Mouse (Mus musculus) layer of hippocampus, postnatal 14 days (tissue): ENCODE data around the gene Timm29. TPM values are rescaled to one million over a fixed set of nuclear protein-coding genes. Genes with fewer than 3 reads are reported as not detected.
A peak's percentile ranks its signal among the peaks of the same experiment; 100 is the strongest.
"Not testable (repeated sequence)": the region's sequence is repeated elsewhere in the genome, so short reads cannot be mapped to it uniquely, and the experiment has no call there.

Source experiments
- DNase-seq, 2 experiments: peaks; one replicate each; pipeline ENCODE4 v3.0.0; 2021 to 2022; ENCODE audit warnings: low spot score in 2 of 2, mixed read lengths in 1 of 2
- total RNA-seq, 2 experiments: library from RNA; stranded (reverse); gene quantifications; 2 replicates each; pipeline ENCODE4 v1.2.3; 2021

Timm29 gene
- total RNA-seq, 2 experiments from 2014 or later, result 54.3 to 56.9 TPM

DNA sequence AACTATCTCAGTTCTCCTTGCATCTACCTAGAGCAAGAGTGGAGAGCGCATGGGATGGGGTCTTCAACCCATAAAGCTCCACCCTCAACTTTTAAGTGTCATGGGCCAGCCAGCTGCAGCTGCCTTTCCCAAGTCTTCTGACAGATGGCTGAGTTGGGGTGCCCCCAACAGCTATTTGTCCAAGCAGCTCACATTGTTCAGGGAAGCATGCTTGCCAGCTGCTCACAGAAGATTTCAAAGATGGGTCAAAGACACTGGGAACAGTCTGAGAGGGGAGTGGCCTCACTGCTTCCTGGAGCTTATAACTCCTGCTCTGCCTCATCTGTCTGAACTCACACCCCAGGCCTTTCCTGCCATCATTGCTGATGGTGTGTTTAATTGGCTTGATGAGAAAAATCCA, 16.2 kb upstream of the Timm29 start:
- no peak for DNase-seq

DNA sequence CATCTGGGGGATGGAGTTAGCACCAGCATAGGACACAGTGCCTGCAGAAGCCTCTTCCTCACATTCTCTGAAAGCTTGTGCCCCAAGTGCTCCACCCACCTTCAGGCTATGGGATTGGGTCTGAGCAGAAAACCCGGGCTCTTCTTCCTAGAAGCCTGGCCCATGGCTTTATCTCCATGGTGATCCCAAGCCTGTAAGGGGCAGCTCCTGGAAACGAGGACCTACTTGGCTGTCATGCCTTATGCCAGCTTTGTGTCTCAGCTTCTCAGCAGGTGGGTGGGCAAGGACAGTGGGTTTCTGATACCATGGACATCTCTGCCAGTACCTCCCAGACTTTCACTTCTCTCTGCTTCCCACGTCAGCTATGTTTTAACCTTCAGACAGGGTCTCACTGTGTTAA, 14.3 kb upstream of the Timm29 start:
- no peak for DNase-seq

DNA sequence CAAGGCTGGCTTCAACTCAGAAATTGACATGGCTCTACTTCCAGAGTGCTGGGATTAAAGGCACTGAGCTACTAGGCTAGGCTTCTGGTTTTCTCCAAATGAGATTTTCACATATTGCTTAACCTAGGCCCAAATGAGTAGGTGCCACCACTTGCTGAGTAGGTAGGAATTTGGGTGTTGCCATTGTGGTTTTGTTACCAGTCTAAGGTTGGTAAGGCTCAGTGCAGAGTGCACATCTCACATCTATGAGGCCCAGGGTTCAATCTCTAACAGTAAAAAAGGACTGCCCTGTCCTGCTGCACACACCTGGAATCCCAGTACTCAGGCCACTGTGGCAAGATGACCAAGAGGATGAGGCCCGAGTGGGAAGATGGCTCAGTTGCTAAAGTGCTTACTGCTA, 7.1 kb upstream of the Timm29 start:
- DNase-seq, result no peak

DNA sequence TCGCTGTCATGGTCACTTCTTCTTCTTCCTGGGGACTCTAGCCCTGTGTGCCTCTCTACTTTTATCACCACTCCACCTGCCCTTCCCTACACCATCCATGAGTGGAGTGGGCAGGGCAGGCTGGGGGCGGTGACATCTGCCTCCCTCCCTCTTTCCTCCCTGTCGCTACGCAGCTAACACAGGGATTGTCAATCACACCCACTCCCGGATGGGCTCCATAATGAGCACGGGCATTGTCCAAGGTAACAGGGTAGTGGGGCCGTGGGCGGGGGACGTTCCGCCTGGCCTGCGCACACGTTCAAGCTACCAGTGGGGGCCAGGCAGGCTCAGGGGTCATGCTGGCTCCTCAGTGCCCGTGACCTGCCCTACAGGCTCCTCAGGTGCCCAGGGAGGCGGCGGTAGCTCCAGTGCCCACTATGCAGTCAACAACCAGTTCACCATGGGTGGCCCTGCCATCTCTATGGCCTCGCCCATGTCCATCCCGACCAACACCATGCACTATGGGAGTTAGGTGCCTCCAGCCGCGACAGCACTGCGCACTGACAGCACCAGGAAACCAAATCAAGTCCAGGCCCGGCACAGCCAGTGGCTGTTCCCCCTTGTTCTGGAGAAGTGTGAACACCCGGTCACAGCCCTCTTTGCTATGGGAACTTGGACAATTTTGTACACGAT, 4.7 kb upstream of the Timm29 start:
- no peak for DNase-seq

DNA sequence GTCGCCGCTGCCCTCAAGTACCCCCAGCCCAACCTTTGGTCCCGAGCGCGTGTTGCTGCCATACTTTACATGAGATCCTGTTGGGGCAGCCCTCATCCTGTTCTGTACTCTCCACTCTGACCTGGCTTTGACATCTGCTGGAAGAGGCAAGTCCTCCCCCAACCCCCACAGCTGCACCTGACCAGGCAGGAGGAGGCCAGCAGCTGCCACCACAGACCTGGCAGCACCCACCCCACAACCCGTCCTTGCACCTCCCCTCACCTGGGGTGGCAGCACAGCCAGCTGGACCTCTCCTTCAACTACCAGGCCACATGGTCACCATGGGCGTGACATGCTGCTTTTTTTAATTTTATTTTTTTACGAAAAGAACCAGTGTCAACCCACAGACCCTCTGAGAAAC, 4.2 kb upstream of the Timm29 start:
- DNase-seq, result no peak

DNA sequence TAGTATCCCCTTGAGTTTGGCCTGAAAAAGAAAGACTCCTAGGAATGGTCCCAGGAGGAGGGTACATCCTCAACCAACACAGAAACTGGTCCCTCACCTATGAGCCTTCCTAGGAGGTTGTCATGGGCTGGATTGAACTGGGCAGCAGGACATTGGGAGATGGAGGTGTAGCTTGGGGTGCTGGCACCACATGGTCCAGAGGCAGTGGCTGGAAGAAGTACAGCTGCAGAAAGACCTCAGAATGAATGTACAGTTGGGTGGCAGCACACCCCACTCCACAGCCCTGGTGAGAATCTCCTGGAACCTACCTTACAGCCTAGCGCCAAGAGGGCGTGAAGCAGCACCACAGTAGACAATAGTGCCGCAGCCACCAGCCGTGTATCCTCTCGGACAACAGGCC, 3.0 kb upstream of the Timm29 start:
- DNase-seq, result no peak

DNA sequence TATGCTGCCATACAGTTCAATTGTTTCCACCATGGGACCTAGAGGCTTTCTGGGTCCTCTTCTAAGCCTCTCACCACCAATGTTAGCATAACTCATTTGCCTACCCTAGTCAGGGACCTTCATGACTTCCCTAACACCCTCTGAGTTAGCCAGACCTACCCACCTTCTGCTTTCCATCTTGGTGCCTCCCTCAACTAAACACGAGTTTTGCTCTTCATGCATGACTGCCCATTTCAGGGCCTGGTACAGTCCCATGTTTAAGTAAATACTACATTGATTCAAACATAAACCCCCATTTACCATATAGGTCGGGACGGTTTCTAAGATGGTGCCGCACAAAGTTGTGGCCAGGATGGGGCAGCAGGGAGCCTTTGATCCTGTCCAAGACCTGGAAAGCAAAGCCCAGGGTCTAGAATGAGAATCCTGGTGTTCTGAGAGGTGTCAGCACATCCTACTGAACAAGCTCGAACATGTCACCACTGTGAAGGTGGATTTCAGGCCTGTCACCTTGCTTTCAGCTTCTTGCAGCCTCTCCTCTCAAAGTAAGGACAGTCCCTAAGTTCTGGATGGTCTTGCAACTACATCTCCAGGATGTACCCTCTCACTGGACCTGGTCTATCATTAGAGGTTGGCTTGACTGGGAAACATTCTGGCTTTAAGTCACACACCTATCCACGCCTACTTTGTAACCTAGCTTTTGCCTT, 1.2 kb upstream of the Timm29 start:
- no peak for DNase-seq

DNA sequence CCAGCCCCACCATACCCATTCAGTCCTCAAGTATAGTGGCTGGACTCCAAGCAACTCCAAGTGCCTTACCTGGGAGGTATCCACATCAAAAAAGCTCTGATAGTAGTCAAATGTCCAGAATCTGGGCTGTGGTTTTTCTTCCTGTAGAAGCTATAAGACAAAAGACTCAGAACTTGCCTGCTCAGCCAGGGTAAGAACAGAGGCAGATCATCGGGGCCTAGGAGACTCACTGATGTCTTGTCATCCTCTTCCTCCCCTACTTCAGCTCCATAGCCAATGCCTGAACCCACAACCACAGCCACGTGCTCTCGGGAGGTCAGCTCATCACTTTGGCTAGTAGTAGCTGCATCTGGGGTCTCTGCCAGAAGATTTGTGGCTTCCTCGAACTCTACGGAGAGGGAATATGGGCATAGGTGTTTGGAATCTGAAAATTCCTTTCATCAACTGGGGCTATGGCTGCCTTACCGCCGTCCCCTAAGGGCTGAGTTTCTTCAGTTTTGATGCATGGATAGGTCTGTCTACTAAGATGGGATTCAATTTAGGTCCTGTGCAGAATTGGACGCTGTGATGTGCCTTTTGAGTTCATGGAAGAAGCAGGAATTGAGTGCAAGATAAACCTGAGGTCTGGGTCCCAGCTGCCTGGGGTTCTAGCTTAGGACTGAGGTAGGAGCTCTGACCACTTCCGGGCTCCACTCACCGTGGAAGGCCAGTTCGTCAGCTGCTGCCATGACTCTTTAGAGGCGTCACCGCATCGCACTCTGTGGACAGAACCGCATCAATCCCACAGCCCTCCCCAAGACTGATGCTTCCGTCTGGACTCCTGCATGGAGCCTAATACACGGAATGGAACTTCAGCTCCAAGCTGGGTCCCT, 455 bp upstream of the Timm29 start:
- no peak for DNase-seq

DNA sequence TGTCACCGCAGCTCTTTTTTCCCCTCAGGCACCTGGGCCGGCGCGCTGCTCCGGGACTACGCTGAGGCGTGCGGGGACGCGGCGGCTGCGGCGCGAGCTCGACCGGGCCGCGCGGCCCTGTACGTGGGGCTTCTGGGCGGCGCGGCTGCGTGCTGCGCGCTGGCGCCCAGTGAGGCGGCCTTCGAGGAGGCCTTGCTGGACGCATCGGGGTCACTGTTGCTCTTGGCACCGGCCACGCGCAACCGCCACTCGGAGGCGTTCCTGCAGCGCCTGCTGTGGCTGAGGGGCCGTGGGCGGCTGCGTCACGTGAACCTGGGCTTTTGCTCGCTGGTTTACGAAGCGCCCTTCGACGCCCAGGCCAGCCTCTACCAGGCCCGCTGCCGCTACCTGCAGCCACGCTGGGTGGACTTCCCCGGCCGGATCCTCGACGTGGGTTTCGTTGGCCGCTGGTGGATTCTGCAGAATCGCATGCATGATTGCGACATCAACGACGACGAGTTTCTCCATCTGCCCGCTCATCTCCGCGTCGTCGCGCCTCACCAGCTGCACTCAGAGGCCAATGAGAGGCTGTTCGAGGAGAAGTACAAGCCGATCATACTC, 700 bp downstream of the Timm29 start:
- peak; percentile 54 to 57 for DNase-seq

DNA sequence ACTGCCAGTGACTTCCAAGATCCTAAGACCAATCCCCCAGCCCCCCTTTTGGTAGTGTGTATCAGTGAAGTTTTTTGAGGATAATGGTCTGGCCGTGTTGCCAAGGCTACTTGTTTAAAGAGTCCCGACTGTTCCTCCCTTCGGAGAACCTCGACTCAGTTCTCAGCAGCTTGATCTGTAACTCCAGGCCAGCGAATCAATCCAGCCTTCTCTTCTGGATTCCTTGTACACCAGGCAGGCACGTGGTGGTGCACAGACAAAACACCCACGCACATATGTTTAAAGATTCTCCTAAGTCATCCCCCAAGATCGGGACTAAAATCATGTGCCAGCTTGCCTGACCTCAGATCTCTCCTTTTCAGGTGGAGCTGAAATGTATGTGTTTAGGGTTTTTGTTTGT, 1.8 kb downstream of the Timm29 start:
- not testable (repeated sequence) for DNase-seq

DNA sequence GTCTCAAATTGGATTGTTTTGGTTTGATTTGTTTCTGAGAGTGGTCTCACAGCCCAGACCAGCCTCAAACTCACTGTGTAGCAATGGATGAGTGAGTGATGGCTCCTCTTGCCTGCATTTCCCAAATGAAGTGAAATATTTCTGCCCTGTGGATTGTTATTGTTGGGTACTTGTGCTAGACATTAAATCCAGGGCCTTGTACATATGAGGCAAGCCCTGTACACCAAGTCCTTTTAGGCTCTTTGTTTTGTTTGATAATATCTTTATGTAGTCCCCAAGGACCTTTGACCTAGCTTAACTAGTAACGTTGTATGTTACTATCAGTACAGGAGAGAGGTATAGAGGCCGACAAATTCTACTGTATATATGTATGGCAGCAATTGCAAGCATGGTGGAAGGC, 2.3 kb downstream of the Timm29 start:
- DNase-seq, result no peak

DNA sequence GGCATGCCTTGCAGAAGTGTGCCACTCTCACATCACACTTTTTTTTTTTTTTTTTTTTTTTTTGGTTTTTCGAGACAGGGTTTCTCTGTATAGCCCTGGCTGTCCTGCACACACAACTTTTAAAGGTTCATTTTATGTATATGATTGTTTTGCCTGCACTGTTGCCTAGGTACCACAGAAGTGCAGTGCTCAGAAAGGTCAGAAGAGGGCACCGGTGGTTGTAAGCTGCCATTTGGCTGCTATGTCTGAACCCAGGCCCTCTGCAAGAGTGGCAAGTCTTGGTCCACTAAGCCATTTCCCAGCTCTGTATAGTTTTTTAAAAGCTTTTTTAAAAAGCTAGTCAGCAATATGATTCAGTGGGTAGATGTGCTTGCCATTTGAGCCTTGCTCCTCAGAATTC, 5.7 kb downstream of the Timm29 start:
- DNase-seq, result no peak

DNA sequence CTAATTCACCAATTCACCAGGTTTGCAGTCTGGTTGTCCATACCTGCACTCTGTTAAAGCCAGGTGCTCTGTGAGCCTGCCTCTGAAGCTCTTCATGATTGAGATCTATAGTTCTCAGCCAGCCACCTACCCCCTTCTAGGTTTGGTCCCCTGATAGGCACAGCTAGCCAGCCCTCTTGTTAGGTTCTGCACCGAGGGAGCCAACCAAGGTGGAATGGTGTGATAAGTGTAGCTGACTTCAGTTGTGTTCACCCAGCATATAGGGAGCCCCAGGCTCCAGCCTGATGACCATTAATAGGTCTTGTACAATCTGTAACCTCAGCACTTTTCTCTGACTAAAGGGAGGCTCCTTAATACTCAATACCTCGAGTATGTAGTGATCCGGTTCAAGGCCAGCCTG, 7.7 kb downstream of the Timm29 start:
- no peak for DNase-seq

DNA sequence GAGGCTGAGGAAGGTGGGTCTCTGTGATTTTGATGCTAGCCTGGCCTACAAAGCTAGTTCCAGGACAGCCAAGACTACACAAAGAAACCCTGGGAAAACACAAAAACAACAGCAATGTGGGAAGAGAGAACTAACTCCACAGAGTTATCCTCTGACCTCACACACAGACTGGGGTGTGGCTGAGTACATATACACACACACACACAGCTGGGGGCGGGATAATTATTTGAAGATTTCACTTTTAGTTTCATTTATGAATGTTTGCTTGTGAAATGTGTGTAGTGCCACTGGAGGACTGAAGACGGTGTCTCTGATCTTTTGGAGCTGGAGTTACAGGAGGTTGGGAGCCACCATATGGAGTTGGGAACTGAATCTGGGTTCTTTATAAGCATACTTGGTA, 8.6 kb downstream of the Timm29 start:
- no peak for DNase-seq

DNA sequence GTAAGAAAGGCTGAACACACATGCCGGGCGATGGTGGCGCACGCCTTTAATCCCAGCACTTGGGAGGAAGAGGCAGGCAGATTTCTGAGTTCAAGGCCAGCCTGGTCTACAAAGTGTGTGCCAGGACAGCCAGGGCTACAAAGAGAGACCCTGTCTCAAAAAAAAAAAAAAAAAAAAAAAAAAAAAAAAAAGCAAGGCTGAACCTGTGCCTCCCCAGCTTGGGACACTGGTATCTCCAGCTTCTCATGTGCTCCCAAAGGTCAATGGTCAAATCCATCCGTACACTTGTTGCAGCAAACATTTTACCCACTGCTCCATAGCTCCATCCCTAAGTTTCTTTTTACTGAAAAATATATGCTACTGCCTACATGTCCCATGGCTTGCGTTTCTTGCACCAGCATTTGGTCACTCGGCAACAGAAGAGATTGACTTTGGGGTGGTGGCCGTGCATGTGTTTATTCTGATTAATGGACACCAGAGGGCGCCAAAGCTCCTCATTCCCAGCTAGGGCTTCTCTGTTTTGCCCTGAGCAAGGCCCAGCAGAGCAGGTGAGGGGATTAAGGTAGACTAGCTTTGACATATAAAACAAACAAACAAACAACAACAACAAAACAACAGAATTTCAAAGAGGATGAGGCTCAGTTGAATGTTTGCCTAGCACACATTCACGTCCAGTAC, 9.3 kb downstream of the Timm29 start:
- peak; percentile 55 to 78 for DNase-seq

DNA sequence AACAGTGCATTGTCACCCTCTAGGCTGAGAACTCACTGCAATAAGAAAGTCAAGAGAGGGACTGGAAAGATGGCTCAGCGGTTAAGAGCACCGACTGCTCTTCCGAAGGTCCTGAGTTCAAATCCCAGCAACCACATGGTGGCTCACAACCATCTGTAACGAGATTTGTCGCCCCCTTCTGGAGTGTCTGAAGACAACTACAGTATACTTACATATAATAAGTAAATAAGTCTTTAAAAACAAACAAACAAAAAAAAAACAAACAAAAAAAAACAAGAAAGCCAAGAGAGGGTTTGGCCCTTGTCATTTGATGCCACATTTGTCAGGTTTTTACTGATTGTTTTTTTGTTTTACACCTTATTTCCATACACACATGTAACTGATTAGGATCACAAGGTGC, 11.6 kb downstream of the Timm29 start:
- no peak for DNase-seq

DNA sequence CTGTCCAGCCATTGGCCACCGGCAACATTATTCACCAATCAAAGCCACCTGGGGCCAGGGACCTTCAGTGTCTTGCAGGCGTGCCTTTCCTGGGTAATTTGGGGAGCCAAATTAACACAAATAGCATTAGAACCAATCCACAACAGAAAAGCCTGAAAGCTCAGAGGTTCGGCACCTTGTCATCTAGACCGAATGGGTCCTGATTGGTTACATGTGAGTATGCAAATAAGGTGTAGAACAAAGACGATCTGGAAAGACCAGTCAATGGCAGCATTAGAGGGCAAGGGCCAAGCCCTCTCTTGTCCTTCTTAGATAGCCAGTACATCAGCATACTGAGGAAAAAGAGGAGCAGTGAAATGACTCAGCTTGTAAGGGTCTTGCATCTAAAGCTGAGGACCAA, 13.3 kb downstream of the Timm29 start:
- DNase-seq, result no peak

DNA sequence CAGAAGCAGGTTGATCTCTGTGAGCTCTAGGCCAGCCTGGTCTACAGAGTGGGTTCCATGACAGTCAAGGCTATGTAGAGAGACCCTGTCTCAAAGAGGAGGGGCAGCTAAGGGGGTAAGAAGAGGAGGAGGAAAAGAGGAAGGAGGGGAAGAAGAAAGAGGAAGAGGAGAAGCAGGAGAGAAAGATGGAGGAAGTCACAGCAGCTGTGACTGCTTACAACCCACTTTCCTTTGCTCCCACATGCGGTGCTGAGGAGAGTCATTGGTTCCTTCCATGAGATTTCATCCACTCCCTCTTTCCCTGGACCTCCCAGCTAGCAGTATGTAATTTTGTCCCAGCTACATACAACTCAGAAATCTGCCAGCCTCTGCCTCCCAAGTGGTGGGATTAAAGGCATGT, 14.1 kb downstream of the Timm29 start:
- no peak for DNase-seq

DNA sequence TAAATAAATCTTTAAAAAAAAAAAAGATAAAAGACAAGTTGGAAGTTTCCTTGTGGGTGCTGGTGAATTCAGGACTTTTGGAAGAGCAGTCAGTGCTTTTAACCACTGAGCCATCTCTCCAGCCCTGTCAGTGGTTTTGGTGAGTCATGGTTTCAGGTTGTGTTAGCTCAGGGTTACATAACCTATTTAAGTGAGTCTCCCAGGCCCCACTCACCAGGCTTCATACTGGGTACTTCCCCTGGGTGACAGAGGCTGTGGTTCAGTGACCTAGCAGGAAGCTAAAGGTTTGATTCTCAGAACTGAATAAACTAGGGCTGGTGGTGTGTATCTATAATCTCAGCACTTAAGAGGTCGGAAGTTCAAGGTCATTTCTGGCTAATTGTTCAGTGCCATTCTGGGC, 17.3 kb downstream of the Timm29 start:
- DNase-seq, result no peak

DNA sequence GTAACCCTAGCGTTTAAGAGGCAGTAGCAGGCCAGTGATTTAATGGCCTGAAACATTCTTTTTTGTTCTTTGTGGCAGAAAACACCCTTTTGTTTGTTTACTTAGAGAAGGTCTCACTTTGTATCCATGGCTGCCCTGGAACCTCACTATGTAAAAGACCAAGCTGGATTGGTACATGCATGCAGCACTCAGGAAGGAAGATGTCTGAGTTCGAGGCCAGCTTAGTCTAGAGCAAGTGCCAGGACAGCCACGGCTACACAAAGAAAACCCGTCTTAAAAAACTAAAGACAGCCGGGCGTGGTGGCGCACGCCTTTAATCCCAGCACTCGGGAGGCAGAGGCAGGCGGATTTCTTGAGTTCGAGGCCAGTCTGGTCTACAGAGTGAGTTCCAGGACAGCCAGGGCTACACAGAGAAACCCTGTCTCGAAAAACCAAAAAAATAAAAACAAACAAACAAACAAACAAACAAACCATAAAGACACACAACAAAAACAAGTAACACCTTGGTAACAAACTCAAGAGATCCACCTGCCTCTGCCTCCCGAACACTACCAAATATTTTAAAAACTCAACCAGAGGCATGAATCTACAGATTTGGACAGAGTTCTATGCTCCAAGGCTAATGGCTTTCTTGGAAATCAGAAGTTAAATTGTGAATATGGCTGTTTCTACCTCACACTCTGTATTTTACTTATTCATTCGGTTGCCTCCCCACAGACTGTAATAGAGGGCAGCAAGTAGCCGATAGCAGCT, 22.5 kb downstream of the Timm29 start:
- no peak for DNase-seq
